17 mouse cellular contexts compared by ENCODE assay signal in the genomic region with DNA sequence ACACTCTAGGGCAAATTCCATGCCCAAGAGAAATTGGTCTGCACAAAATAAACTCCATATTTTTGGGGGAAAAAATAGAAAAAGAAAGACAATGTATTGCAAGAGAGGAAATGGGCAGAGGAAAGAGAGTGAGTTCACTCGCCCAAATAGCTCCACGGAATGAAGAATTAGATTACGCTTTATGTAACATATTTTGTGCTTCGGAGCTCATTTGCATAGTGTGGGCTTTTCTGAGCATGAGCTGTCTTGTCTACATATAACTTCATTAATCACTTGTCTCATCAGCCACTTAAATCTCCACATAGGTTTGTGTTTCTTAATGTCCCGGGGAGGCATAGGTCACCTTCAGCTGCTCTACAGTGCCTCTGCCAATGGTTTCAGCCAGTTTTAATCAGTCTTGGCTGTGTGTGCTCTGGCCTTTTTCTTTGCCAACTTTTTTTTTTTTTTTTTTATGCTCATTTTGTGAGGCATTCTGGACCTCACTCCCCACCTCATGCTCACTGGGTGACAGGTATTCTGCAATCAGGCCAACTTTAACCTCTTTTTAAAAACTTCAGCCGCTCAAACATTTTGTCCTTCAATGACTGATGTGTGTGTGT. TPM values are rescaled to one million over a fixed set of nuclear protein-coding genes. Genes with fewer than 3 reads are reported as not detected.
A peak's percentile ranks its signal among the peaks of the same experiment; 100 is the strongest.
DNase-seq lines count a peak whose midpoint lies in the region; TF ChIP-seq lines count a peak whose summit lies in the region.
"Had no signal": no experiment of that assay in that cellular context is flagged by ENCODE, and none has a peak within 500 bp of the region (broad histone marks: within the 10 kb centered on the region; RNA-seq: fewer than 3 reads in every experiment).

No protein-coding gene starts in this region.

- intact Hi-C loops in left cerebral cortex, adult 2 months (cut with DNase I), result no loop called here

- peak; percentile 57 for DNase-seq in kidney, adult 11 months
- DNase-seq in kidney, postnatal 4 days, result no peak
- DNase-seq in left cerebral cortex, adult 2 months (ENCODE audit: extremely low spot score in 1 of 2, low spot score in 2 of 2), result no peak
- no peak for DNase-seq in left cerebral cortex, adult 18-20 months (ENCODE audit: low spot score in 2 of 2)
- peak; percentile 43 for DNase-seq in Muller cell, postnatal 12 days (ENCODE audit: inconsistent ontology term)
- peak; percentile 62 for DNase-seq in brain, adult 2 months (ENCODE audit: low read depth, low spot score)
- DNase-seq in spleen, postnatal 10 days (ENCODE audit: low spot score in 2 of 2), result no peak
- DNase-seq: adrenal gland, postnatal 36 days; B cell, adult 2 months; cerebellum, adult 11 months; cerebellum, adult 9-11 months; gastrocnemius, postnatal 14 days; heart, postnatal 10 days had no signal

- peak overlapping the region; percentile 10 for H3K27ac ChIP-seq in left cerebral cortex, adult 2 months
- H3K27ac ChIP-seq: embryonic facial prominence, embryonic 15.5 days; liver, embryonic 15.5 days; macrophage had no signal

- H3K4me3 ChIP-seq in left cerebral cortex, adult 2 months, result no peak overlapping the region
- H3K4me3 ChIP-seq: embryonic facial prominence, embryonic 15.5 days; liver, embryonic 15.5 days had no signal

- TF ChIP-seq CTCF in left cerebral cortex, adult 2 months (IDR thresholded peaks at IDR 0.05), result no peak

RNA-seq across cellular contexts. Expression of gene Dnah6, which starts 12.9 kb away (rescaled TPM):
- total RNA-seq in left cerebral cortex, adult 2 months (2021), result under 1 TPM; 0.41 to 0.58 TPM
- under 1 TPM; 0.30 TPM for total RNA-seq in left cerebral cortex, adult 18-20 months (2021)
- total RNA-seq: MEL had no signal

RNA-seq across cellular contexts. Expression of gene Suclg1, which starts 13.8 kb away (rescaled TPM):
- total RNA-seq in left cerebral cortex, adult 2 months (2021), result 100 to 1,000 TPM; 113 to 133 TPM
- 100 to 1,000 TPM; 123 to 134 TPM for total RNA-seq in left cerebral cortex, adult 18-20 months (2021)

Comparison
In these comparisons a context has a peak if more than half of its experiments do, and no peak if none do; other contexts are left out.
1. DNase-seq: peak in kidney, adult 11 months (single experiment), Muller cell, postnatal 12 days (single experiment) and brain, adult 2 months (single experiment); none in kidney, postnatal 4 days (0 of 2), left cerebral cortex, adult 2 months (0 of 2), left cerebral cortex, adult 18-20 months (0 of 2) and spleen, postnatal 10 days (0 of 2).